Mouse (Mus musculus) lung, embryonic 15.5 days (tissue): ENCODE results near the gene Cdh1. TPM values are rescaled to one million over a fixed set of nuclear protein-coding genes. Genes with fewer than 3 reads are reported as not detected.
"Not testable (repeated sequence)": the region's sequence is repeated elsewhere in the genome, so short reads cannot be mapped to it uniquely, and the experiment has no call there.

Source experiments
- ATAC-seq: fragments of 200-750 bp; cut with Nextera tagmentation; 2 replicates; pipeline ENCODE4 v1.8.0; 2017; ENCODE audit warnings: moderate number of reproducible peaks, borderline replicate concordance; ENCODE audit not compliant: low FRiP score, low TSS enrichment; ENCODE audit errors: extremely low read depth
- H3K27ac ChIP-seq: fragments of 300-500 bp; sonication (generic); 2 replicates; pipeline ENCODE4 v1.5.1; 2015; ENCODE audit warnings: moderate library complexity, mild to moderate bottlenecking, inconsistent platforms
- H3K27me3 ChIP-seq: fragments of 300-500 bp; sonication (generic); 2 replicates; pipeline ENCODE4 v1.6.1; 2015; ENCODE audit warnings: inconsistent platforms
- H3K36me3 ChIP-seq: fragments of 300-500 bp; sonication (generic); 2 replicates; pipeline ENCODE4 v1.6.1; 2015; ENCODE audit warnings: inconsistent platforms
- H3K4me1 ChIP-seq: fragments of 300-500 bp; sonication (generic); 2 replicates; pipeline ENCODE4 v1.6.1; 2015; ENCODE audit warnings: inconsistent platforms
- H3K4me2 ChIP-seq: fragments of 300-500 bp; sonication (generic); 2 replicates; pipeline ENCODE4 v1.6.1; 2015; ENCODE audit warnings: inconsistent platforms, mild to moderate bottlenecking, moderate library complexity
- H3K4me3 ChIP-seq: fragments of 300-500 bp; sonication (generic); 2 replicates; pipeline ENCODE4 v1.5.1; 2015; ENCODE audit warnings: mild to moderate bottlenecking, inconsistent platforms
- H3K9ac ChIP-seq: fragments of 300-500 bp; sonication (generic); 2 replicates; pipeline ENCODE4 v1.6.1; 2015; ENCODE audit warnings: inconsistent platforms
- H3K9me3 ChIP-seq: fragments of 300-500 bp; sonication (generic); 2 replicates; pipeline ENCODE4 v1.6.1; 2016; ENCODE audit warnings: inconsistent platforms
- WGBS: fragments of 180-500 bp; shearing (Covaris S2); methylation state at CpG from one replicate; pipeline ENCODE4 v1.1.7; 2015; 5-methylcytosine and 5-hydroxymethylcytosine counted together
- polyA plus RNA-seq: library from polyadenylated mRNA; unstranded; fragments of >200 nt; fragmentation: Nextera tagmentation; extraction: Ambion mirVana; gene quantifications from 2 replicates; pipeline ENCODE4 v1.2.1, GENCODE M21; 2015

Gene Cdh1
- polyA plus RNA-seq, 1 experiment from 2014 or later = 117 TPM

GRCm38 (mm10) chr8:106574283-106574682 lies 28.9 kb upstream of the Cdh1 start:
- ATAC-seq = no peak
- no peaks in the 10 kb centered on the region for H3K36me3 ChIP-seq
- no peaks in the 10 kb centered on the region for H3K9me3 ChIP-seq
- no peak overlapping the region for H3K4me3 ChIP-seq
- H3K27ac ChIP-seq = no peak overlapping the region
- no peaks in the 10 kb centered on the region for H3K27me3 ChIP-seq
- 89% methylated on average over 4 of the region's 4 CpGs for WGBS
- H3K9ac ChIP-seq = no peak overlapping the region
- no peak overlapping the region for H3K4me2 ChIP-seq
- H3K4me1 ChIP-seq = peaks cover 31% of the 10 kb centered on the region

DNA sequence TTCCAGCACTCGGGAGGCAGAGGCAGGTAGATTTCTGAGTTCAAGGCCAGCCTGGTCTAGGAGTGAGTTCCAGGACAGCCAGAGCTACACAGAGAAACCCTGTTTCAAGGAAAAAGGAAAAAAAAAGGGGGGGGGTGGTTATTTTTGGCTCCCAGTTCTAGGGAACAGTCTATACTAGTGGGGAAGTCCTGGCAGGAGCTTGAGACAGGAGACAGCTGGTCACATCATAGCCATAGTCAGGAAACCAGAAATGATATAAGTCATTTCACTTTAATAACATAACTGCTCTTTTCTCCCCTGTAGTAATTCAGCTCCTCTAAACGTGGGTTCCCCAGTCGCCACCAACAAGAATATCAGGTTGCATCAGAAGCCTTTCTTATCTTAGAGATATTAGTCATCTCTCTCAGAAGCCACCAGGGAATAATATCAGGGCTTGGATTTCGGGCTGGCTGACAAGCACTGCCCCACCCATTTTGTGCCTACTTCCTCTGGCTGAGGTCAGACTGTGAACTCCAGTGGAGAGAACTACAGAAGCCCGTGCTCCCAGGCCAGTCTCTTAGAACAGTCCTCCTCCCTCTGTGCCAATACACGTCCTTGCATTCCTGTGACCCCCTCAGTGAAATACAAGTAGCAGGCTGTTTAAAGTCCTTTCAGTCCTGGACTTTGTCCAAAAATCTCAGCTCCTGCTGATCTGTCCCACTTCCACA lies 26.1 kb upstream of the Cdh1 start:
- peaks cover 32% of the 10 kb centered on the region for H3K4me1 ChIP-seq
- no peak overlapping the region for H3K4me2 ChIP-seq
- 13% methylated on average over 6 of the region's 6 CpGs for WGBS
- H3K36me3 ChIP-seq = no peaks in the 10 kb centered on the region
- H3K27ac ChIP-seq = peak overlapping the region; percentile 83
- ATAC-seq = peak; percentile 83
- no peak overlapping the region for H3K9ac ChIP-seq
- H3K9me3 ChIP-seq = no peaks in the 10 kb centered on the region
- H3K27me3 ChIP-seq = no peaks in the 10 kb centered on the region
- no peak overlapping the region for H3K4me3 ChIP-seq

- no peak overlapping the region for H3K27ac ChIP-seq
- no peaks in the 10 kb centered on the region for H3K9me3 ChIP-seq
- WGBS = 60% methylated on average over 2 of the region's 2 CpGs
- no peak for ATAC-seq
- no peaks in the 10 kb centered on the region for H3K27me3 ChIP-seq
- peaks cover 29% of the 10 kb centered on the region for H3K4me1 ChIP-seq
- no peak overlapping the region for H3K4me2 ChIP-seq
- H3K4me3 ChIP-seq = no peak overlapping the region
- H3K36me3 ChIP-seq = no peaks in the 10 kb centered on the region
- no peak overlapping the region for H3K9ac ChIP-seq
These were observed 23.6 kb upstream of the Cdh1 start for GRCm38 (mm10) chr8:106579510-106579909.

GRCm38 (mm10) chr8:106581344-106582088 lies 21.6 kb upstream of the Cdh1 start:
- Histone ChIP-seq H3K36me3 (no peaks in the 10 kb centered on the region), H3K9ac (no peak overlapping the region), H3K4me3 (no peak overlapping the region), H3K9me3 (no peaks in the 10 kb centered on the region), H3K27me3 (no peaks in the 10 kb centered on the region), H3K27ac (peak overlapping the region; percentile 88), H3K4me1 (peaks cover 41% of the 10 kb centered on the region), H3K4me2 (no peak overlapping the region)
- peak; percentile 73; the same call in 1 of the 2 replicates for ATAC-seq
- WGBS = 48% methylated on average over 6 of the region's 6 CpGs

DNA sequence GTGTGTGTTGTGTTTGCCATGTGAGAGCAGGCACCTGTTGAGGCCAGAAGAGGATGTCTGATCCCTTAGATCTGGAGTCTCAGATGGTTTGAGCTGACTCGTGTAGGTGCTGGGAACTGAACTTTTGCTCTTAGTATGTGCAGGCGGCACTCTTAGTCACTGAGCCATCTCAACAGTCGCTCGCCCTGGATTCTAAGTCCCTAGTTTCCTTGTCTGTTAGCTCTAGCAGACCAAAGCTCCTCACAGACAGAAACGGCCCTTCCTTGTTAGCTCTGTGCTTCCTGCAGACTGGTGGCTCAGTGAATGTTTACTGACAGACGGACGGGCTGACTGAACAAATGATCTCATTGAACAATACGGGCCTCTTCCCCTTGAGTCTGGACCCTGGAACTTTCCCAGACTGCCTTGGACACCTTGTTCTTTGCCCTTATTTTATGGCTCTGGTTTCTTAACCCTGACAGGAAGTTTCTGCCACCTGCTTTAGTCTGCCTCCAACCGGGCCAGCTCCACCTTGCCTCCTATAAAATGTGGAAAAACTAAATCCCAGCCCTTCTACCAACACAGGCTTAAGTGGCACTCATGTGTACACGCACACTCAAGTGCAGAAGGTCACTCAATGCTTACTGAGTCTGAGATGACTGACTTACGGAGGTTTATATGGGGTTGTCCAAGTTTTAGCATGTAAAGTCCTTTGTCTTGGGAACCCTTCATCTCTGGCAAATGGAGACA lies 18.0 kb upstream of the Cdh1 start:
- ATAC-seq = no peak
- H3K9me3 ChIP-seq = no peaks in the 10 kb centered on the region
- 35% methylated on average over 11 of the region's 11 CpGs for WGBS
- H3K4me3 ChIP-seq = no peak overlapping the region
- H3K27me3 ChIP-seq = no peaks in the 10 kb centered on the region
- H3K4me2 ChIP-seq = peak overlapping the region; percentile 16; the same call in 1 of the 2 replicates
- H3K9ac ChIP-seq = no peak overlapping the region
- H3K27ac ChIP-seq = peak overlapping the region; percentile 85
- no peaks in the 10 kb centered on the region for H3K36me3 ChIP-seq
- peaks cover 17% of the 10 kb centered on the region for H3K4me1 ChIP-seq

- H3K4me3 ChIP-seq = no peak overlapping the region
- H3K36me3 ChIP-seq = no peaks in the 10 kb centered on the region
- no peaks in the 10 kb centered on the region for H3K27me3 ChIP-seq
- peak overlapping the region; percentile 85; the same call in 1 of the 2 replicates for H3K27ac ChIP-seq
- WGBS = 79% methylated on average over 3 of the region's 3 CpGs
- peaks cover 17% of the 10 kb centered on the region for H3K4me1 ChIP-seq
- H3K9me3 ChIP-seq = no peaks in the 10 kb centered on the region
- ATAC-seq = no peak
- H3K4me2 ChIP-seq = no peak overlapping the region
- H3K9ac ChIP-seq = no peak overlapping the region
These were observed 17.5 kb upstream of the Cdh1 start for GRCm38 (mm10) chr8:106585671-106586037.

DNA sequence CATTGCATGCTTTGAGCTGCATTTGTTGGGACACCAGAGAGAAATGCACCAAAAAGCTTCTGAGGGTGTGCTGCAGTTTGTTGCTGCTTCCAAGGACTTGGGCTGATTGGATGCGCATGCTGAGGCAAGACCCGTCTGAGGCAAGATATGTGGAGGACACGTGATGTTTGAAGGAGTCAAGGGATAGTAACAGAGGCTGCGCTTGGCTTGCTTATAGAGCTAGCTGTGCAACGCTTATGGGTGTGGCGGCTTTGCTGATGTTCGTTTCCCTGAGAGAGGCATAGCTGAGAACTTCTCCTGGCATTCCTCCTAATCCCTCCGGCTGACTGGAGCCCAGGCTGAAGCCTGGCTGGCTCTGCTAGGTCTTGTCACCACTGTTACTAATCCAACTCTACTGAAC lies 16.3 kb upstream of the Cdh1 start:
- Histone ChIP-seq H3K9me3 (no peaks in the 10 kb centered on the region), H3K4me2 (no peak overlapping the region), H3K27ac (no peak overlapping the region), H3K27me3 (no peaks in the 10 kb centered on the region), H3K36me3 (no peaks in the 10 kb centered on the region), H3K9ac (no peak overlapping the region), H3K4me1 (peaks cover 14% of the 10 kb centered on the region), H3K4me3 (no peak overlapping the region)
- no peak for ATAC-seq
- WGBS = 79% methylated on average over 8 of the region's 8 CpGs

DNA sequence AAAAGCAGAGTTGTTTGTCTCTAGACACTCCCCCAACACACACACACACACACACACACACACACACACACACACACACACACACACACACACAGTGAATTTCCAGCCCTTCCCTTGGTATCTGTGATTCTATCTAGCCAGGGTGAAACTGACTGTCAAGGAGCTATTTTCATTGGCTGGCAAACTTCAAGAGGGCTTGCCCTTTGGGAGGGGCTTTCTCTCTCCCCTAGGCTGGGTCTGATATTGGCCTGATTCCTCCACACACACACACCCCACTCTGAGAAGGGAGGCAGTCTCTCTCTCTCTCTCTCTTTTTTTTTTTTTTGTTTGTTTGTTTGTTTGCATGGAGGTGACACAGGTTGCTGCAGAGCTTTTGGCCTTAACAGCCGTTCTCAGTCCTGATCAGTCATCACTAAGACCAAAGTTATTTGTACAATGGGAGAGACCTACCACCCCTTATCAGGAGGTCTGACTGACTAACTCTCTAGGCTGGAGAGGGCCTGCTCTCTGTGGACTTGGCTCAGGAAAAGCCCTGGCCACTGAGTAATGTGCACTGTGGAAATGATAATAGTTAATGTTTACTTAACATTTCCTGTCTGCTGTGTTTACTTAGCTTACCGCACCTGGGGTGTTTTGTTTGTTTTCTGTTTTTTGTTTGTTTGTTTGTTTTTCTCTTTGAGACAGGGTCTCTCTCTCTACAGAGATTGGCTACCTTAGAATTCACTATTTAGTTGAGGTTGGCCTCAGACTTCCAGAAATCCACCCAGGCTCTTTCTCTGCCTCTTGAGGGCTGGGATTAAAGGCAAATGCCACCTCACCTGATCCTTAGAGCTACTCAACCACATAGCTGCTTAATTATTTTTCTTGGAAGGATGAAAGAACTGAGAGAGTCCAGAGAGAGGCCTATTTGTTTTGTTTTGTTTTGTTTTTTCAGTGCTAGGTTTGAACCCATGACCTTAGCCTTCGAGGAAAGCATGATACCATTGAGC lies 14.4 kb upstream of the Cdh1 start:
- ATAC-seq = no peak
- Histone ChIP-seq H3K4me2 (no peak overlapping the region), H3K4me3 (no peak overlapping the region), H3K9me3 (no peaks in the 10 kb centered on the region), H3K27ac (no peak overlapping the region), H3K4me1 (peaks cover 14% of the 10 kb centered on the region), H3K36me3 (no peaks in the 10 kb centered on the region), H3K9ac (no peak overlapping the region), H3K27me3 (no peaks in the 10 kb centered on the region)
- 33% methylated on average over 3 of the region's 3 CpGs for WGBS

DNA sequence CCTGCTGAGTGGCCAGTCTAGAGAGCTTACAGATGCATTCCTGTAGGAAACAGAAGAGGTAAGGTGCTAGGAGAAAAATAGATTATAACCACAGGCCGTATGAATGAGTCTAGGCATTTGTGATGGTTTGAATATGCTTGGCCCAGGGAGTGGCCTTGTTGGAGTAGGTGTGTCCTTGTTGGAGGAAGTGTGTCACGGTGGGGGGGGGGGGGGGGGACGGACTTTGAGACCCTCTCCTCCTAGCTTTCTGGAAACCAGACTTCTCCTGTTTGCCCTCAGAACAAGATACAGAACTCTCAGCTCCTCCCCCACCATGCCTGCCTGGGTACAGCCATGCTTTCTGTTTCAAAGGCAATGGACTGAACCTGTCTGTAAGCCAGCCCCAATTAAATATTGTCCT lies 10.7 kb upstream of the Cdh1 start:
- no peaks in the 10 kb centered on the region for H3K36me3 ChIP-seq
- H3K27me3 ChIP-seq = no peaks in the 10 kb centered on the region
- WGBS = 33% methylated on average over 3 of the region's 3 CpGs
- H3K9me3 ChIP-seq = no peaks in the 10 kb centered on the region
- no peak overlapping the region for H3K9ac ChIP-seq
- no peaks in the 10 kb centered on the region for H3K4me1 ChIP-seq
- ATAC-seq = no peak
- H3K4me2 ChIP-seq = no peak overlapping the region
- H3K4me3 ChIP-seq = no peak overlapping the region
- H3K27ac ChIP-seq = no peak overlapping the region

DNA sequence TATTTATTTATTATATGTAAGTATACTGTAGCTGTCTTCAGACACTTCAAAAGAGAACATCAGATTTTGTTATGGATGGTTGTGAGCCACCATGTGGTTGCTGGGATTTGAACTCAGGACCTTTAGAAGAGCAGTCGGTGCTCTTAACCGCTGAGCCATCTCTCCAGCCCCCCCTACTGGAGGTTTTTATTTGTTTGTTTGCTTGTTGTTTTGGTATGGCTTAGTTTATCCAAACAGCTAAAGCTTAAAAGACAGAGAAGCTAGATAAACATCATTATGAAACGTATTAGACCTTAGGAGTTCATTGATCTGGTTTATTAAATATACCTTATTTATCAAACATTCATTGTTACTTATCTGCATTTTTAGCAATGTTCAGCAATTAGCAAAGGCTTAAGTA lies 7.5 kb upstream of the Cdh1 start:
- H3K27ac ChIP-seq, H3K4me3 ChIP-seq, H3K4me1 ChIP-seq, H3K9ac ChIP-seq, H3K4me2 ChIP-seq, H3K27me3 ChIP-seq, H3K9me3 ChIP-seq, H3K36me3 ChIP-seq, ATAC-seq: not testable (repeated sequence)
- 89% methylated on average over 3 of the region's 3 CpGs for WGBS

- no peak for ATAC-seq
- Histone ChIP-seq H3K9me3 (no peaks in the 10 kb centered on the region), H3K36me3 (no peaks in the 10 kb centered on the region), H3K27ac (no peak overlapping the region), H3K4me1 (no peaks in the 10 kb centered on the region), H3K4me2 (no peak overlapping the region), H3K4me3 (no peak overlapping the region), H3K9ac (no peak overlapping the region), H3K27me3 (peaks cover 4% of the 10 kb centered on the region)
- WGBS = 92% methylated on average over 5 of the region's 5 CpGs
These were observed 6.1 kb upstream of the Cdh1 start for GRCm38 (mm10) chr8:106597067-106597466.
